Mouse (Mus musculus) adrenal gland, adult 2 months (tissue): ENCODE data around the gene a. TPM values are rescaled to one million over a fixed set of nuclear protein-coding genes. Genes with fewer than 3 reads are reported as not detected.
"Not testable (repeated sequence)": the region's sequence is repeated elsewhere in the genome, so short reads cannot be mapped to it uniquely, and the experiment has no call there.

ENCODE experiments used
- DNase-seq: peaks from one replicate; pipeline ENCODE4 v3.0.0; 2021
- polyA plus RNA-seq: library from polyadenylated mRNA; depleted of rRNA; stranded (reverse); fragments of >200 nt; gene quantifications from 2 replicates; pipeline ENCODE4 v1.2.3, GENCODE M21; 2012
- total RNA-seq, 2 experiments: library from RNA; stranded (reverse); gene quantifications; 2 replicates each; pipeline ENCODE4 v1.2.3; 2021

a gene
- total and polyA plus RNA-seq, 3 experiments = 0.58 TPM; not detected in 2

DNA sequence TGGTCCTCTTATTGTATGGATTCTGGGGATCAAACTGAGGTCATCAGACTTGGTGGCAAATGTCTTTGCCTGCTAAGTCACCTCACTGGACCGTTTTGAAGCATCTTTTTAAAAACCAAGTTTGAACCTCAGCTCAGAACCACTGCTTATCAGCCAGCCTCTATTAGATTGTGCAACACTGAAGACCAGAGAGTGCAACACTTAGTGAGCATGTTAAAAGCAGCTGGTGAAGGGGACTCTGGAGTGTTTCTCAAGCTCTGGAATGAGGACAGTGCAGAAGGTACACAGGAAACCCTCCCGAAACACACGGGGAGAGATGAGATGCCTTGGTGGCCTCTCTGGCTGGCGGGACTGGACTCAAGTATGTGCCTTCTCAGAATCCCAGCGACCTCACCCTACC, 200.9 kb downstream of the a start:
- no peak for DNase-seq

DNA sequence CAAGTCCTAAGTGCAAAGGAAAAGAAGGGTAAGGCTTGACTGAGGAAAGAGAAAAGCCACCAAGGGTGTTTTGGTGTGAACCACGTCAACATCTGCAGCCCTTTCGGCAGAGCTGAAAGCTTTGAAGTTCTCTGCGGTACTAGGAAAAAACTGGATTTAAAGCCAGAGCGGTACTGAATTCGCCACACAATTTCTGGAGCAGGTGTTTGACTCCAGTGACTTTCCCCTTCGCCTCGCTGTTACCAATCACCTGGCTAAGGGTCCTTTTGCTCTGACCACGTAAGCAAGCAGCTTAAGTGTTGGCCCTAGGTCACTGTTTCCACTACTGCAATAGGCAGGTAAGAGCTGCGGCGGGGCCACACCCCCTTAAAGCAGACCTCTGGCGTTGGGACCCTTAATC, 214.3 kb downstream of the a start:
- DNase-seq = no peak

DNA sequence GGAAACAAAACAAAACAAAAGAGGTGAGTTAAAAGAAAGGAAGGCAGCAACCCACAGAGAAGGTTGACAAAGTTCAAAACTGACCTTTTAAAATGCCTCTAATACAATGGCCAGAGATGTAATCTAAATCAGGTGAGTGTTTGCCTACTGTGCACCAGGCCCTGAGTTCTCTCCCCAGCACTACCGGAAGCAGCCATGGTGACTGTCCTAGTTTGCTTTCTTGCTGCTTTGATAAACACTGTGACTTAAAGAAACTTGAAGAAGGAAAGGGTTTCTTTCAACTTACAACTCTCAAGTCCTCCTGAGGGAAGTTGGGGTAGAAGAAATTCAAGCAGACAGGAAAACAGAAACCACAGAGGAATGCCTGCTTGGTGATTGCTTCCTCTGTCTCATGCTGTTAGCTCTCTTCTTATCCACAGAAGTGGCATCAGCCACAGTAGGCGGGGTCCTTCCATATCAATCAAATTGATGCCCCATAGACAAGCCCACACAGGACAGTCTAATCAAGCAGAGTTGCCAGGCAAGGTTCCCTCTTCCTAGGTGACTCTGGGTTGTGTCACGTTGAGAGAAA, 220.0 kb downstream of the a start:
- no peak for DNase-seq

DNA sequence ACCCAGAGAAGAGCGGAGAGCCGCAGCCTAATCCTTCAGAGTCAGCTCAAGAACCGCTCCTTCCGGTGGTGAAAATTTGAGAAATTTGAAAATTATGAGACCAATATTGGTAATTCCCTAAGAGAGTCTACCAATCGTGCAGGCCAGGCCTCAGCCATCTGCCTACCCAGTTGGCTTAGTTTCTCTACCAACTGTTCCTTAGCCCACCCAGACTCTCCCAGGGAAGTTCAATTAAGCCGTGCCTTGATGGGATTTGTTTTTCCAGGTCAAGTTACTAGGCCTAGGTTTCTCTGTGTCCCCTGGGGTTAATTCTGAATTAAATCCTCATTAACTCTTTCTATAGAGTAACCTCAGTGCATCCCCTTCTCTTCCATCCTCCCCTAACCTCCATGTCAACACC, 221.8 kb downstream of the a start:
- DNase-seq = no peak

DNA sequence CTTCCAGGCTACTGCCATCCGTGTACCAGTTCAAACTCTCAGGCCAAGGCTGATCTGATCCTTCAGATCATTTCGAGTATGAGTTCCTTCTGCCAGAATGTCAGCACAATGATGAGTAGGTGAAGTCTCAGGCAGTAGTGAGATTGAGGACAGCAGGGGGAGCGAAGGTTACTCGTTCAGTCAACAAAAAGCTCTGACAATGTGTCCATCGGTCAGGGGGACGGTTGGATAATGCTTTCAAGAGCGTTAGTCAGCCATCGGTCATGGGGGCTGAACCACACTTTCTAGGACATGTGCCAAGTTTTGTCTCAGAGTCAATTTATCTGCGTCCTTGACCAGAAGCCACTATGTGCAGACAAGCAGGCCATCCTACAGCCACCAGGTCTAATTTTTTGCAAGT, 225.5 kb downstream of the a start:
- DNase-seq = peak; percentile 32

DNA sequence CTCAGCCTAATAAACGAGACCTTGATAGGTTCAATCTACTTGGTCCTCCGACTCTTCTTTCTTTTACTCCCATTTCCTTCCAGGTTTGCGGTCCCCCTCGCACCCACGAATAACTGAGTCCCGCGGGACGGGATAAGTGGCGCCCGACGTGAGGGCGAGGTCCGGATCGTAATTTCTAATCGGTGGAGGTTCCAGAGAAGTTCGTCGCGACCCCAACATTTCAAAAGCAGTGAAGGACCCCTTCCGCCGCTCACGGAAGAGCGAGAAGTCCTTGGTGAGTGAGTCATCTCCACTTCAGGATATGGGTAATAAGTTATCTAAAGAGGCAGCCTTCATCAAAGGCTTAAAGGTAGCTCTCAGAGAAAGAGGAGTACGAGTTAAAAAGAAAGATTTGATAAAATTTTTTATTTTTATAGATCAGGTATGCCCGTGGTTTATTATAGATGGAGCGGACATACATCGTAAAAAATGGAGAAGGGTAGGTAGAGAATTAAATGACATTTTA, 227.1 kb downstream of the a start, which contains the start of gene Gm14226:
Gene Gm14226, plus strand, starts transcription at position 16 of the 505 bp plus-strand sequence.
- DNase-seq = peak; percentile 58

DNA sequence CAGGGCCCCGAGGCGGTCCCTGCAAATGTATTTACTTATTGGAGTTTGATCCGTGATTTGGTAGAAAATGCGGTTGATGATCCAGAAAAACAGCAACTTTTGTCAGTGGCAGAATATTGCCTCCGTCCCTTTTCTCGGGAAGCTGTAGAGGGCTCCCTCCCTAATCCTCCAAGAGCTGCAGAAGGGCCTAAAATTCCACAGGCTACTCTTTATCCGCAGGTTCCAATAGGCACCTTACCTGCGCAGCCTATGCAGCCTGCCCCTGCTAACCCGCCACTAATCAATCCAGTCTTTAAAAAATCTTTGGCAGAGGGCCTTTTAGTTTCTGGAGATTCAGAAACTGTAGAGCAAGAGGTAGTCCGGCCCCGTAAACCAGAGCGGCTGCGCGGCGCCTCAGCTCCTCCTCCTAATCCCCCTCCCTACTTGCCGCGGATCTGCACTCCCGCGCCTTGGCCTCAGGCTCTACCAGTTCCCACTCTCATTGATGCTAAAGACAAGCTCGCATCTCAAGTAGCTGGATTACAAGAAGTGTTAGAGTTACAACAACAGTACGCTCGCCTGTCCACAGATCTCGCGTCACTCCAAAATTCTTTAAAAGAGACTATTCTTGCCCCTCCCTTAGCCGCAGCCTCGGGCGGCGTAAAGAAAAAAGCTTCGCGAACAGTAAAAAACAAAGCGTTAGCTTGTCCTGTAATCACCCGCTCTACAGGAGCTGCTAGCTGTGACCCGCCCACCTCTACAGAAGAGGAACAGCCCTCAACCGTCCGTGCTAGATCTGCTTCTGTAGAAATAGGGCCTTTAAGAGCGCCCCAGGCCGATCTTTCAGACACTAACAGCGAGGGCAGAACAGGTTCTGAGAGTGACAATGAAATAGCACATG, 227.8 kb downstream of the a start:
- peak; percentile 89 for DNase-seq

DNA sequence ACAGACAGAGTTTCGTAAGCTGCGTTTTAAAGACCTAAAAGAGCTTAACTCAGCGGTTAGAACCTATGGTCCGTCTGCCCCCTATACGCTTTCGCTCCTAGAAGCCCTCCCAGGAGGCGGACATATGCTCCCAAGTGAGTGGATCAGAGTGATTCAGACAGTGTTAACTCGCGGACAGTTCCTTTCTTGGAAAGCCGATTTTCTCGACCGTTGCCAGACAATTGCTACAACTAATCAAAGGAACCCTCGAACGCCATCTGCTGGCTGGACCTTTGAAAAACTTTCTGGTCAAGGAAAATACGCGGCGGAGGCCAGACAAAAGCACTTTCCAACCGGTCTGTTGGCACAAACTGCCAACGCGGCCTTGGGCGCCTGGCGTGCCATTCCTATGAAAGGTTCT, 228.5 kb downstream of the a start:
- peak; percentile 98 for DNase-seq

DNA sequence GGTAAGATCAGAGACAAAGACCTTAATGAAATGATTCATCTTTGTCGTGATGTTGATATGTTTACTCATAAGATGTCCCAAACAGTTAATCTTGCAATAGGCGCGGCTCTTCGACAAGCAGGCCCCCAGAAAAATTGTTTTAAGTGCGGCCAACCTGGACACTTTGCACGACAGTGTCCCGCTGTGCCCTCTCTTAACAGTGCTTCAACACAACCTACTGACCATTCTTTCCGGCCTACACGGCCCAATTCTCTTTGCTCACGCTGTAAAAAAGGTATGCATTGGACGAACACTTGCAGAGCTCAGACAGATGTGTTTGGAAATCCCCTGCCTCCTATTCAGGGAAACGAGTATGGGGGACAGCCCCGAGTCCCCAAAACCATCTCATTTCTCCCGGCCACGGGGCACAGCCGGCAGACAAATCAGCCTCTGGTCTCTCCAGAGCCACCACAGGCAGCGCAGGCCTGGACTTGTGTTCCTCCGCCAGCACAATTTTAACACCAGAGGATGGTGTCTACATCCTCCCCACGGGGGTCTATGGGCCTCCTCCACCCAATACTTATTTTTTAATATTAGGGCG, 229.1 kb downstream of the a start:
- not testable (repeated sequence) for DNase-seq

DNA sequence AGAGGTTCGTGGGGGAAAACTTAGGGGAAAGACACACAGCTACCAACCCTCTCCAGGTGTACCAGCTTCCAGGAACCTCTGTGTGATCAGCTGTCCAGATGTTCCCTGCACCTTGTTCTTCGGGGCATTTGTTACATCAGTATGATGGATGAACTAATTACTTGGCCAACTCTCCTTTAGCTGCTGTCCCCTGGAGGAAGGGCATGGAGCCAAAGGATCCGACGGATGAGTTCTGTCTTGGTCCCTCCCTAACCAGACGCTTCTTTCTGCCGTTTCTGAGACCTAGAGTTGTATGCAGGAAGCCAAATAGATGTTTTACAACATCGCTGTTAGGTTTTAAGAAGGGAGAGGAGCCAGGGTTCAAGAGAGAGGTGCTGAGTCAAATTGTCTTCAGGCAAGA, 239.6 kb downstream of the a start:
- DNase-seq = no peak

DNA sequence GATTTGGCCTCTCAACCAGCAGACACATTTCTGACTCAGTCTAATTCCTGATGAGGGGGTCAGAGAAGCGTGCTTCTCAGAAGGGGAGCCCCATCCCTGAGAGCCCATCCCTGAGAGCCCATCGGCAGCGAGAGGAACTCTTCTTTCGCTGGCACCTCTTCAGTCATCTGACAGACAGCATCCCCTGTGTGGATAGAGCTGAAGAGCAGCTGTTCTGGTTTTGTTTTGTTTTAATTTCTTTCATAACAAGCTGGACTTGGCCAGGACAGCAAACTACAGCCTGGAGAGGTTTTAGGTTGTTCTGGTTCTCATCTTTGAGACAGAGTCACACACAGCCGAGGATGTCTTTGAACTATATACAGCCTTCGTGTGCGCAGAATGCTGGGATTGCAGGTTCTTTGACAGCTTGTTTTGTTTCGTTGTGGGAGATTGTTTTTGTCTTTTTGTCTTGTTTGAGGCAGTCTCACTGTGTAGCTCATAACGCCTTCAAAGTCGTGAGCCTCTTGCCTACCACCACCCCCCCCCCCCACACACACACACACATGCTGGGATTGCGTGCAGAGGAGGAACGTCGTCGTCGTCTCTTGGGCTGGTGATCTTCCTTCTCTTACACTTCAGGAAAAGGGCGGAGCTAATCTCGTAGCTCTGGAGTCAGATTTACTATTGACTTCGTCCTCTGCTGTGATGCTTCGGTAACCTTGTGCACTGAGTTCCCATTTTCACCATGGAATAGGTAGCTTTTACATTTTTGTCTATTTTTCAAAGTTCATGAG, 241.9 kb downstream of the a start:
- DNase-seq = no peak

DNA sequence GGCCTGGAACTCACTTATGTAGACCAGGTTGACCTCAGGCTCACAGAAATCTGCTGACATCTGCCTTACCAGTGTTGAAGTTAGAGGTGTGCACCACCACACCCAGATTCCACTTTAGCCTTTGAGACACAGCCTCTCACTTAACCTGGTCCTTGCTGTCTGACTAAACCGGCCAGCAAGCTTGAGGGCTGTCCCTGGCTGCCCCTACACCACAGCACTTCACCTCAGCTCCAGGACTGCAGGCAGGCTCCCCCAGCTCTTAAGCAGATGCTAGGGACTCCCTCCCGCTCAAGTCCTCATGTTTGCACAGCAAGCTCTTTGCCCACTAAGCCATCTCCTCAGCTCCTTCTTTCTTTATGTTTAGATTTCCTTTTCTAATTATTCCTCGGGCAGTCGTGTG, 248.8 kb downstream of the a start:
- DNase-seq = no peak

DNA sequence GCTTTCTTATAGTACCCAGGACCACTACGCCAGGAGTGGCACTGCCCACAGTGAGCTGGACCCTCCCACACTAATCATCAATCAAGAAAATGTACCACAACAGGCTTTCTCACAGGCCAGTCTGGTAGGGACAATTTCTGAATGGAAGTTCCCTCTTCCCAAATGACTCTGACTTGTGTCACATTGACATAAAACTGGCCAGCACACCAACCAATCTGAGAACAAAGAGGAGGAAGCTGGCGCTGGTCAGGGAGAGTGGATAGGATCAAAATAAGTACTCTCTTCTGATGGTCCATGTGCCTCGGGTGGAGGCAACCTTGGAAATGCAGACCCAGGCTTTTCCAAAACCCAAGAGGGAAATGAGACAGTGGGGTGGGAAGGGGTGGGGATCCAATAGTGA, 253.3 kb downstream of the a start:
- no peak for DNase-seq

DNA sequence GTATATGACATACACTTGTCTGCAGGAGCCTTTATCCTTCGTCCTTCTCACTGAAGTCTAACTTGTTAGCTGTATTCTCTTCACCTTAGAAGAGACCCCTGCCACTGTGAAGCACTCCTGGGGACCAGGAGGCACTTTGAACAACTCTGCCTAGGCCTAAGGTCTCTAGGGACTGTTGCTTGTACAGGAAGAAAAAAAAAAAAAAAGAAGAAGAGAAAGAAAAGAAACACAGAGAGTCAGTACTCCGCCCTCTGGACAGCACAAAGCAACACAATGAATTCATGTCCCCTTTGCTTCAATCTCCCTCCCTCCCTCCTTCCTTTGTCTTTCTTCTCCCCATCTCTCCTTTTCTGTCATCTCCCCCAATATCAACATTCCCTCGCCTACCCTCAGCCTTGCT, 253.9 kb downstream of the a start:
- DNase-seq = no peak

DNA sequence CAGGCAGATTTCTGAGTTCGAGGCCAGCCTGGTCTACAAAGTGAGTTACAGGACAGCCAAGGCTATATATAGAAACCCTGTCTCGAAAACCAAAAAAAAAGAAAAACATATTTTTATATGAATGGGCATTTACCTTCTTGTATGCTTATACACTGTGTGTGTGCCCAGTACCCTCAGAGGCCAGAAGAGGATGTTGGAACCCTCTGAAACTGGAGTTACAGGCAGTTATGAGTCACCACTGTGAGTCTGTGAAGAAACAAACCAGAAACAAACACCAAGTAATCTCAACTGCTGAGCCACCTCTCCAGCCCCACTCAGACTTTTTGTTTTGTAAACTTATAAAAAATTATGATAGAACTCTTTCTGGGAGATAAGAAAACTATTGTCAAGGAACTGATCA, 255.6 kb downstream of the a start:
- DNase-seq = no peak

DNA sequence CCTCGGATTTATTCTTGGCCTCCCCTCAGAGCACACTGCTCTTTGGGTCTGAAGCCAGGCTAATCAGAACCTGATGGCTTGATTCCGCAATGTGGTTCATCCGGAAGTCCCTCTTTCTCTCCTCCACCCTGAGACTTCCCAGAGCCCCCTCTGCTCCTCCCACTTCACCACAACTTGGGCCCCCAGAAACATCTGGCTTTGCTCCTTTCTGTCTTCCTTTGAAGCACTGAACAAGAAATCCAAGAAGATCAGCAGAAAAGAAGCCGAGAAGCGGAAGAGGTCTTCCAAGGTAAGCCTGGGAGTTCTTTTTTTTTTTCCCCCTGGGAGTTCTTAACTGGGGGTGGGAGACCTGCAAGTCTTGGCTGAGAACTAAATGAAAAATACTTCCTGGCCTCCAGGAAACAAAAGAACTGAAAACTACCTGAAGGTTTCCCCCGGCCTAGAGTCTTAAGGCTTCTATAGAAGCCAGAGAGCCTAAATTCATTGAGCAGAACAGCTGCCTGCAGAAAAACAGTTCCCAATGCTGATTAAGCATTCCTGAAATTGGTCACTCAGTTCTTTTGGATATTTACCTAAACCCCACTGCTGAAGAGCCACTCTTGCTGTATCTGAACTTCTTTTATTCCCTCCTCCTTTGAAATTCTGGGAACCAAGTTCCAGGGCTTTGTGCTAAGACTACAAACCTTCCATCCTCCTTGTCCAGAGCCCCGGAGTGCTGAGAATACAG, 256.4 kb downstream of the a start:
- DNase-seq = no peak

DNA sequence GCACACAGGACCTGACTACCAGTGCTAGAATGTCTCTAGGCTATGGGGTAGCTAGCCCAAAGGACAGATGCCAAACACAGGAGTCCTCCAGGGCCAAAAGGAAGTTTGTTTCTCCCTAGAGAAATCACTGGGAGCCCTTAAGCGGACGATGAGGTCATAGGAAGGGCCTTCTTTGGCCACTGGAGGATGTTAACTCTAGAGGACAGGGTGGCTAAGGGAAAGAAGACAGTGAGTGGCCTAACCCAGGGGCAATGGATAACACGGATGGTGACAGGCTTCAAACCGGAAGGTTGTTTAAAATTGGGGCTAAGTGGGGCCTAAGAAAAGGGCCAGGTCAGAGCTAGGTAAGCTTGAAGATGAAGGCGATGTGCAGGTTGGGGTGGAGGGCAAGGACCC, 258.9 kb downstream of the a start:
- DNase-seq = peak; percentile 18

DNA sequence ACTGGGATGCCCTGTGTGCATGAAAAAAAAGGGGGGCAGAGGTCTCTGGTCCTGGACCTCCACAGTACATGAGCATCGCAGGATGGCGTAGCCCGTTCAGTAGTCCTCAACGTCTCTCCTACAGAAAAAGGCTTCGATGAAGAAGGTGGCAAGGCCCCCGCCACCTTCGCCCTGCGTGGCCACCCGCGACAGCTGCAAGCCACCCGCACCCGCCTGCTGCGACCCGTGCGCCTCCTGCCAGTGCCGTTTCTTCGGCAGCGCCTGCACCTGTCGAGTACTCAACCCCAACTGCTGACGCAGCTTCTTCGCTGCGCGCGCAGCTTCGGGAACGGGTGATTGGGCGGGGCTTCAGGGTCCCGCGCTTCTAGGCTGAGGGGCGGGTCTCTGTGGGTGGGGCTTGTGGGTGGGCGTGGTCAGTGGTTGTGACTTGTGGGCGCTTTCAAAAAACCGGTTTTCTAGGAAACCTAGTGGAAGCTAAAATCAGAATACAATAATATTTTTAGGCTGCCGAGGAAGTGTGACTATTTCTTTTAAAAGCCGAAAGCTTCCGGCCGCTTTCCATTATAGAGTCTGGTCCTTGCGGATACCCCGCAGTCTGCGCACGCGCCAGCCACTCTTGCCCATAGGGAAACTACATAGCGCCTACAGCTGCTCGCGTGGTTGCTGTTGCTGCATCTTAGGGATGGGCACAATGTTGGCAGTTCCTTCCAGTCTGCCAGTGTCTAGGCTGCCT, 259.5 kb downstream of the a start:
- DNase-seq = peak; percentile 96

DNA sequence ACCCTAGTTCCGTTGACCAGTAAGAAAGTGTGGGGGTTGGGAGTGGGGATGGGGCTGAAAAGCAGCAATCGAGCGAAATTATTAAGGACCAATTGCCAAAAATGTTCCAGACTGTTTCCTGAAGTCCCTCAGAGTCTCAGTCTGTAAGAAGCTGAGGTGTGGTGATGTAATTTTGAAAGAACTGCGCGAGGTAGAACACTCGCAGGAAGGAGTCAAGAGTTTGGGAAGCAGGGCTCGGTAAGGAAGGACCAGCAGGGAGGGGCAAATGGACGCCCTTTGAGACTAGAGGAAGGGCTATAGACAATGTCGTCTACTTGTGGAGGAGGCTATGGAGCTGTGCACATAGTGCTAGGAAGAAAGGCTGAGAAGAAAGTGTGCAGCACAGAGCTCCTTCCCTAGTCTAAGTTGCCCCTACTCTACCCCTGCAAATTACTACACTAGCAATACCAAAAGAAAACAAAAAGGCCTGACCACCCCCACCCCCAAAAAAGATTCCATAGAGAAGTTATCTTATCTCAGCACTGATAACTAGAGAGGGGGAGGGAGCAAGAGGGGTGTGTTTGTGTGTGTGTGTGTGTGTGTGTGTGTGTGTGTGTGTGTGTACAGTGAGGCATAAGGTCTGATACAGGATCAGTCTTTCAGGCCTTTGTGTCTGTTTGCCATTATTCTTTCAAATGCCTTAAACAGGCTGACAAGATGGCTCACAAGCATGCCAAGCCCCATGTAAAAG, 260.6 kb downstream of the a start:
- no peak for DNase-seq

DNA sequence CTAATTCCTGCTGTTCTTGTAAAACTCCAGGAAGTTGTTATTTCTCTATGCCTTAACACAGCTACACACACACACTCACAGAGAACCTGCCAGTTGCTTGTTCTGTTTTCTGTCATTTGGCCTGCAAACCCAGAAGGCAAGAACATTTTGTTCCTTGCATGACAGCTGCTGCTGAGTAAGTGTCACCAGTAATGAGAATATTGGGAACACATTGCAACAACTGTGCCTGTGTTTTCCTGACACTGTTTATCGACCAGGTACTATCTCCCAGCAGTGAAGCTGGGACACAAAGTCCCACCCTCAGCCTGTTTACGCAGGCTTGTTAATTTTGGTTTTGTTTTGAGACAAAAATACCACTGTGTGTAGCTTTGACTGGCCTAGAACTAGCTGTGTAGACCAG, 261.5 kb downstream of the a start:
- no peak for DNase-seq
